Mouse (Mus musculus): Measurements from ENCODE around the gene Mettl8. TPM values are rescaled to one million over a fixed set of nuclear protein-coding genes. Genes with fewer than 3 reads are reported as not detected.

Gene Mettl8
- polyA plus RNA-seq, 1 experiment from 2014 or later, result 13.8 TPM

DNA sequence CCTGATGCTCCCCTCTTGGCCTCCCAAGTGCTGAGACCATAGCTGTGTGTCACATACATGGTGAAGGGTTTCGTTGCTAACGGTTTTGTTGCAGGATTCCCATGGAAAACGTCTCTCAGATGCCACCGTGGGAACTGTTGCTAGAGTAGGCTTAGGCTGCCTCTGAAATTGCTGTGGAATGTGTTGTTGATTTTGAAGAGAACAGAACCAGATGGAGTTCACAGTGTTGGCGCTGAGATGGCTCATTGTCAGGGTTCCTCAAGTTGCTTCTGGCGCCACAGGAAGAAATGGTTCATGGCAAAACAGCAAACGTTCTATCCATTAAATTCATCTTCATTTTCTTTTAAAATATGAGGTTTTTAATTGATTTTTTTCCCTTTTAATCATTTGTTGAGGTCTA, 27.0 kb upstream of the Mettl8 start:
- no peaks in the 10 kb centered on the region for H3K4me1 ChIP-seq (ENCODE audit: control insufficient read depth, insufficient read depth, low read length)
- no peak for ATAC-seq
- WGBS, result 91% methylated on average over 7 of the region's 7 CpGs
- H3K9me3 ChIP-seq (ENCODE audit: control insufficient read depth, low read length), result no peaks in the 10 kb centered on the region
- H3K4me3 ChIP-seq (ENCODE audit: low read length), result no peak overlapping the region
- H3K27me3 ChIP-seq (replicated peaks; ENCODE audit: control insufficient read depth, insufficient read depth, low read length), result no peaks in the 10 kb centered on the region
- no peak overlapping the region for H3K27ac ChIP-seq (ENCODE audit: low read length)
- H3K4me2 ChIP-seq (ENCODE audit: low read depth, low read length), result no peak overlapping the region
- no peak overlapping the region for H3K9ac ChIP-seq (ENCODE audit: low read depth, low read length)
- no peaks in the 10 kb centered on the region for H3K36me3 ChIP-seq (ENCODE audit: control insufficient read depth, insufficient read depth, low read length)

DNA sequence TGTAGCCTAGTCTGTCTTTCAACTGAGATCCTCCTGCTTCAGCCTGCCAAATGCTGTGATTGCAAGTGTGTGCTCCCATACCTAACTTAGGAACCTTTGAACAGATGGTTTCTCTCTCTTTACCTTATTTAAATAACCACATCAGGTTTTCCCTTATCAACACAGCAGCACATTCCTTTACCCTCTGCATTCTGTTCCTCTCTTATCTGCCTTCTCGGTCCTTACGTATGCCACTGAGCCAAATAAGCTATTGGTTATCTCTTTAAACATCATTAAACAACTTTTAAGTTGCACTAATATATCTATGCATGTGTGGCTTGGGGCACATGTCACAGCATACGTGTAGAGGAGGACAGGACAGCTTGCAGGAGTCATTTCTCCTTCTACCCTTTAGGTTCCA, 18.4 kb upstream of the Mettl8 start:
- Histone ChIP-seq H3K4me1 (ENCODE audit: control insufficient read depth, insufficient read depth, low read length) (no peaks in the 10 kb centered on the region), H3K36me3 (ENCODE audit: control insufficient read depth, insufficient read depth, low read length) (no peaks in the 10 kb centered on the region), H3K27ac (ENCODE audit: low read length) (no peak overlapping the region), H3K9ac (ENCODE audit: low read depth, low read length) (no peak overlapping the region), H3K4me2 (ENCODE audit: low read depth, low read length) (no peak overlapping the region), H3K9me3 (ENCODE audit: control insufficient read depth, low read length) (no peaks in the 10 kb centered on the region), H3K27me3 (replicated peaks; ENCODE audit: control insufficient read depth, insufficient read depth, low read length) (no peaks in the 10 kb centered on the region), H3K4me3 (ENCODE audit: low read length) (no peak overlapping the region)
- WGBS, result 73% methylated on average over 3 of the region's 3 CpGs
- ATAC-seq, result no peak

DNA sequence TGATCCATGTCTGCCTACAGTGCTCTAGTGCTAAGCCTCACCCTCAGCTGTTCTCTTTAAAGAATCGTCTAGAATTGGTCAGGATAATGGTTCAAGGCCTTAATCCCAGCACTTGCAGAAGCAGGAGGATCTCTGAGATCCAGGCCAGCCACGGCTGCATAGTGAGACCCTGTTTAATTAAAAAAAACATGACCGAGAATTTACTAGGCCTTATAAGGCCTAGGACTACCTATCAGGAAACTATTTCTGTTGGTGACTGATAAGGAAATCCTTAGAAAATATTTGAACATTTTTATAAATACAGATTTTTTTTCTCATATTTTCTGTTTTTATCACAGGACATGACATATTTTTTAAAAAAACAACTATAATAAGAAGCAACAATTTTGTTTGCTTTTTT, 17.9 kb upstream of the Mettl8 start:
- Histone ChIP-seq H3K4me1 (ENCODE audit: control insufficient read depth, insufficient read depth, low read length) (no peaks in the 10 kb centered on the region), H3K27me3 (replicated peaks; ENCODE audit: control insufficient read depth, insufficient read depth, low read length) (no peaks in the 10 kb centered on the region), H3K9me3 (ENCODE audit: control insufficient read depth, low read length) (no peaks in the 10 kb centered on the region), H3K36me3 (ENCODE audit: control insufficient read depth, insufficient read depth, low read length) (no peaks in the 10 kb centered on the region), H3K9ac (ENCODE audit: low read depth, low read length) (no peak overlapping the region), H3K27ac (ENCODE audit: low read length) (no peak overlapping the region), H3K4me3 (ENCODE audit: low read length) (no peak overlapping the region), H3K4me2 (ENCODE audit: low read depth, low read length) (no peak overlapping the region)
- no peak for ATAC-seq
- WGBS, result 88% methylated on average over 3 of the region's 3 CpGs

DNA sequence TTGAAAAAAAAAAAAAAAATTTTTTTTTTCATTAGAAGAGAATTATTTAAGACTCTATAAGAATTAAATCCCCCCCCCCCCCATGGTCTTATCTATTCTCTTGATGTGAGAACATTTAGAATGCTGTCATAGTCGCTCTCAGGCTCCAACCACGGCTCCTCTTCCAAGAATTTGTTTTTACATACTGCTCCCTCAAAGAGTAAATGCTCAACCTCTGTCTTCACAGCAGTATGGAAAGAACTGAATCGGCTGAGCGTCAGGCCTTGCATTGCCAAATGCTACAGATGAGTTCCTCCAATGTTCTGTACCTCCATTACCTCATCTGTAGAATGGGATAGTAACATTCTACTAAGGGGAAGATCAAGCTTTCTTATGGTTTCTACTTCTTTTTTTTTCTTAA, 16.2 kb upstream of the Mettl8 start:
- no peaks in the 10 kb centered on the region for H3K9me3 ChIP-seq (ENCODE audit: control insufficient read depth, low read length)
- no peak overlapping the region for H3K9ac ChIP-seq (ENCODE audit: low read depth, low read length)
- H3K27ac ChIP-seq (ENCODE audit: low read length), result no peak overlapping the region
- ATAC-seq, result no peak
- H3K36me3 ChIP-seq (ENCODE audit: control insufficient read depth, insufficient read depth, low read length), result no peaks in the 10 kb centered on the region
- WGBS, result 96% methylated on average over 4 of the region's 4 CpGs
- H3K4me1 ChIP-seq (ENCODE audit: control insufficient read depth, insufficient read depth, low read length), result no peaks in the 10 kb centered on the region
- no peak overlapping the region for H3K4me3 ChIP-seq (ENCODE audit: low read length)
- H3K4me2 ChIP-seq (ENCODE audit: low read depth, low read length), result no peak overlapping the region
- H3K27me3 ChIP-seq (replicated peaks; ENCODE audit: control insufficient read depth, insufficient read depth, low read length), result no peaks in the 10 kb centered on the region

DNA sequence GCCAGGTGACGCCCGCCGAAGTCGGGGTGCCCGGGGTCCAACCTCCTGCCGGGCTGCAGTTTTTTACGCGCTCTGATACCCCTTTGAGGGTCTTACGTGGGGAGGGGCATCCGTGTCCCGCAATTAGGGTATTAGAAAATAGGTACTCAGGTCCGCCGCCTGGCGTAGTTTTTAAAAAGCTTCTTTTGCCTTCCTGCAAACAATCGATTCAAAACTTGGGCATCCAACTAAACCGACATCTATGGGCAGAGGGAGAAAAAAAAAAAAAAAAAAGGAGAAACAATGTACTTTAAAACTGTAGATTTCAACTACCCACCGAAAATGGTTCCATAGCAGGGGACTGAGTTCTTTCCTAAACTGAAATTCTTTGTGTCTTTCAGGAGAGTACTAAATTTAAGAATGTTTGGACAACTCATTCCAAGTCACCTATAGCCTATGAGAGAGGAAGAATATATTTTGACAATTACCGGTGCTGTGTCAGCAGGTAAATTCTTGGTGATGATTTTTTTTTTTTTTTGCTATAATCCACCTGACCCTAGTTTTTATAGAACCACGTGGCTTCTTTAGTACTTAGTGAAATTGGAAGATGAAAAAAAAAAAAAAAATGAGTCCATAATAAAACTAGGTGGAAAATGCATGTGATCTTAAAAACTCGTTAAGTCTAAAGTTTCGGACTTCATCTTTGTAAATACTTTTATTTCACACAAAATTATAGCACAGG, 892 bp upstream of the Mettl8 start:
- peak overlapping the region; percentile 67 for H3K4me2 ChIP-seq (ENCODE audit: low read depth, low read length)
- peaks cover 2% of the 10 kb centered on the region; the same call in 1 of the 2 replicates for H3K36me3 ChIP-seq (ENCODE audit: control insufficient read depth, insufficient read depth, low read length)
- peak overlapping the region; percentile 91 for H3K4me3 ChIP-seq (ENCODE audit: low read length)
- WGBS, result 11% methylated on average over 21 of the region's 21 CpGs
- H3K27ac ChIP-seq (ENCODE audit: low read length), result peak overlapping the region; percentile 98
- no peaks in the 10 kb centered on the region for H3K27me3 ChIP-seq (replicated peaks; ENCODE audit: control insufficient read depth, insufficient read depth, low read length)
- 0 out of 2 replicates have a peak, but pooled peaks cover 7% of the 10 kb centered on the region for H3K4me1 ChIP-seq (ENCODE audit: control insufficient read depth, insufficient read depth, low read length)
- H3K9me3 ChIP-seq (ENCODE audit: control insufficient read depth, low read length), result no peaks in the 10 kb centered on the region
- no peak for ATAC-seq
- peak overlapping the region; percentile 95 for H3K9ac ChIP-seq (ENCODE audit: low read depth, low read length)

DNA sequence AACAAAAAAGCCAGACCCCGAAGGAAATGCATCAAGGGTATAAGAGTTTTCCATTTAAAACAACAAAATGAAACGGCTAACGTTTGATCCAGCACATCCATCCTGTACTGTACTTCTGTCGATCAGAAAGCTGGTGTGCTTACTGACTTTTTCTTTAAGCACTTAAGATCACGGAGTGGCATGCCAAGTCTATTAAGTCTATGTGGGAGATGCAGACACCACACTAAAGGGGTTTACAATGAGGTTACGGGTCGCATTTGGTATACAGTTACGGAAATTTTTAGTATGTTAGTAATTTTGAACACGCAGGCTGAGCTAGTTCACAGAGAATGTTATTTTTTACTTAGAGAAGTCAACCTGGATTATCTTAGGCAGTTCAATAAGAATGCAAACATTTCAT, 667 bp downstream of the Mettl8 start:
- Histone ChIP-seq H3K4me1 (ENCODE audit: control insufficient read depth, insufficient read depth, low read length) (0 out of 2 replicates have a peak, but pooled peaks cover 7% of the 10 kb centered on the region), H3K36me3 (ENCODE audit: control insufficient read depth, insufficient read depth, low read length) (peaks cover 2% of the 10 kb centered on the region; the same call in 1 of the 2 replicates), H3K4me2 (ENCODE audit: low read depth, low read length) (peak overlapping the region; percentile 64), H3K4me3 (ENCODE audit: low read length) (peak overlapping the region; percentile 91), H3K27me3 (replicated peaks; ENCODE audit: control insufficient read depth, insufficient read depth, low read length) (no peaks in the 10 kb centered on the region), H3K9me3 (ENCODE audit: control insufficient read depth, low read length) (no peaks in the 10 kb centered on the region), H3K9ac (ENCODE audit: low read depth, low read length) (peak overlapping the region; percentile 81), H3K27ac (ENCODE audit: low read length) (no peak overlapping the region)
- WGBS, result 34% methylated on average over 9 of the region's 9 CpGs
- ATAC-seq, result no peak

DNA sequence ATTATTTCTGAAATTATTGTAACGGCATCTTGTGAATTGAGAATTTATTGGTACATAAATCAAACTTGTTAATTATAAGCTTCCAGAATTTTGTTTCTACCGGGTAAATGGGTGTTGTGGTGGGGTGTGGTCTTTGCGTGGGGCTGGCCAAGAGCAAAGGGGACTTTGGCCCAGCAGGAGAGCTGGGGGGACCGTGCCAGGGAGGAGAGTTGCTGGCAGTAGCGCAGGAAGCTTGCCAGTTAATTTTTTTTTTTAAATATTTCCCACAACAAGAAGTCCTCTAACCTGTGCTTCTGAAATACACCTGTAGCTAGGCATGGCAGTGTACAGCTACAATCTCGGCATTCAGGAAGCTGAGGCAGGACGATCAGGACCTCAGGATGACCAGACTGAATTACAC, 4.9 kb downstream of the Mettl8 start:
- Histone ChIP-seq H3K27me3 (replicated peaks; ENCODE audit: control insufficient read depth, insufficient read depth, low read length) (no peaks in the 10 kb centered on the region), H3K4me2 (ENCODE audit: low read depth, low read length) (no peak overlapping the region), H3K9me3 (ENCODE audit: control insufficient read depth, low read length) (no peaks in the 10 kb centered on the region), H3K4me1 (ENCODE audit: control insufficient read depth, insufficient read depth, low read length) (0 out of 2 replicates have a peak, but pooled peaks cover 7% of the 10 kb centered on the region), H3K9ac (ENCODE audit: low read depth, low read length) (no peak overlapping the region), H3K4me3 (ENCODE audit: low read length) (no peak overlapping the region), H3K27ac (ENCODE audit: low read length) (no peak overlapping the region), H3K36me3 (ENCODE audit: control insufficient read depth, insufficient read depth, low read length) (no peaks in the 10 kb centered on the region)
- no peak for ATAC-seq
- 85% methylated on average over 7 of the region's 7 CpGs for WGBS

DNA sequence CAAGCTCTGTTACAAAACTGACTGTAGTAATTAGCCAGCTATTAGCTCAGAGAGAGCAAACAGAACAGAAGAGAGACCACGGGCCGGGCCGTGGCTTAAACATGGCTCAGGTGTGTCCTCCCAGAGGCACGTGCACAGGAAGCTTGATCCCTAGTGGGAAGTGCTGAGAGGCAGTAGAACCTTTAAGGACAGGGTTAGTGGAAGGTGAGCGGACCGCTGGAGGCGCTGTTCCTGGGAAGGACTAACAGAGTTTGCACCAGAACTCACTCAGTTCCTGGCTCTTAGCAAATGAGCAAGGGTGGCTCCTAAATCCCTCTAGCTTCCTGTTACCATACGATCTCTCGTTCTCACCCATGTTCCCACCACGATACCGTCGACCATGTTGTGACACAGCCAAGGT, 6.5 kb downstream of the Mettl8 start:
- H3K9ac ChIP-seq (ENCODE audit: low read depth, low read length), result no peak overlapping the region
- H3K4me1 ChIP-seq (ENCODE audit: control insufficient read depth, insufficient read depth, low read length), result no peaks in the 10 kb centered on the region
- peak; percentile 18; the same call in 1 of the 2 replicates for ATAC-seq
- 73% methylated on average over 12 of the region's 12 CpGs for WGBS
- no peak overlapping the region for H3K4me2 ChIP-seq (ENCODE audit: low read depth, low read length)
- no peak overlapping the region for H3K4me3 ChIP-seq (ENCODE audit: low read length)
- no peak overlapping the region for H3K27ac ChIP-seq (ENCODE audit: low read length)
- H3K27me3 ChIP-seq (replicated peaks; ENCODE audit: control insufficient read depth, insufficient read depth, low read length), result no peaks in the 10 kb centered on the region
- H3K36me3 ChIP-seq (ENCODE audit: control insufficient read depth, insufficient read depth, low read length), result no peaks in the 10 kb centered on the region
- H3K9me3 ChIP-seq (ENCODE audit: control insufficient read depth, low read length), result no peaks in the 10 kb centered on the region

DNA sequence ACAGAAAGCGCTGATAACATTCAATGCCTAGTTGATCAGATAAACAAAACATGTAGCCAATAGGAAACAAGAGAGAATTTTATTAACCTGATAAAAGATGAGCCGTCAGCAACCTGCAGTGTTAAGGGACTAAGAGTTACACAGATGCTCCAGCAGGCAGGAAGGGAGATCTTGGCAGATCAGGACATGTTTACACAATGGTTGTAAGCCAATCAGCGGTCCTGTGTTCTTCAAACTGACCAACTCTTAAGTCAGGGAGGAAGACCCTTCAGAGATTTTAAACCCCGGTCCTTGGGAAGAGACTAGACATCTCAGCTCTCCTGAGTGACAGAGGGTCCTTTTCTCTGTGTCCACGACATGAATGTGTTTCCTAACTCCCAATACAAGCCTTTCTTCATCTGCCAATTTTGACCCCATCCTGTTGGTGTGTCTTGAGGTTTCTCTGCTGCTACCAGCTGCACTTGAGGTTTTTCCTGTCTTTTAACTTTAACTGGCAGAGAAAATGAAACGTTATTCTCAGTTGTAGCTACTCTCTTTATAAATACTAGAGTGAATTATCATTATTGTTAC, 8.5 kb downstream of the Mettl8 start:
- Histone ChIP-seq H3K4me1 (ENCODE audit: control insufficient read depth, insufficient read depth, low read length) (no peaks in the 10 kb centered on the region), H3K9ac (ENCODE audit: low read depth, low read length) (no peak overlapping the region), H3K4me3 (ENCODE audit: low read length) (no peak overlapping the region), H3K4me2 (ENCODE audit: low read depth, low read length) (no peak overlapping the region), H3K9me3 (ENCODE audit: control insufficient read depth, low read length) (no peaks in the 10 kb centered on the region), H3K27me3 (replicated peaks; ENCODE audit: control insufficient read depth, insufficient read depth, low read length) (no peaks in the 10 kb centered on the region), H3K36me3 (ENCODE audit: control insufficient read depth, insufficient read depth, low read length) (no peaks in the 10 kb centered on the region), H3K27ac (ENCODE audit: low read length) (no peak overlapping the region)
- 39% methylated on average over 6 of the region's 6 CpGs for WGBS
- ATAC-seq, result no peak

Data from intestine, embryonic 16.5 days (tissue).